Mouse (Mus musculus) testis, adult 2 months (tissue): ENCODE measurements around the gene Atp6v1e2. TPM values are rescaled to one million over a fixed set of nuclear protein-coding genes. Genes with fewer than 3 reads are reported as not detected.

Experiments
- H3K27ac ChIP-seq: fragments of 200-500 bp; 2 replicates; pipeline ENCODE4 v1.5.1; 2012; ENCODE audit warnings: low read depth, low read length; ENCODE audit not compliant: control insufficient read depth, insufficient read depth
- H3K27me3 ChIP-seq: fragments of 200-500 bp; 2 replicates; pipeline ENCODE4 v1.6.1; 2012; ENCODE audit warnings: mild to moderate bottlenecking, low read length, moderate library complexity; ENCODE audit not compliant: control insufficient read depth, insufficient read depth
- H3K36me3 ChIP-seq: fragments of 200-500 bp; 2 replicates; pipeline ENCODE4 v1.6.1; 2012; ENCODE audit warnings: mild to moderate bottlenecking, low read length; ENCODE audit not compliant: control insufficient read depth, insufficient read depth
- H3K4me1 ChIP-seq: fragments of 200-500 bp; 2 replicates; pipeline ENCODE4 v1.6.1; 2012; ENCODE audit warnings: low read length; ENCODE audit not compliant: control insufficient read depth, insufficient read depth
- H3K4me3 ChIP-seq: fragments of 200-500 bp; 2 replicates; pipeline ENCODE4 v1.5.1; 2012; ENCODE audit warnings: low read depth, mild to moderate bottlenecking, low read length, moderate library complexity, mixed read lengths; ENCODE audit not compliant: control insufficient read depth
- CTCF ChIP-seq: fragments of 200-500 bp; IDR thresholded peaks from 2 replicates; pipeline ENCODE4 v1.5.1; 2012; ENCODE audit warnings: low read depth, mild to moderate bottlenecking, inconsistent platforms, low read length, moderate library complexity; ENCODE audit not compliant: control insufficient read depth, insufficient read depth, insufficient replicate concordance
- POLR2A ChIP-seq: fragments of 200-500 bp; IDR thresholded peaks from 2 replicates; pipeline ENCODE4 v1.6.1; 2012; ENCODE audit warnings: low read depth, mild to moderate bottlenecking, inconsistent platforms, low read length, moderate library complexity; ENCODE audit not compliant: control insufficient read depth
- polyA plus RNA-seq: library from polyadenylated mRNA; depleted of rRNA; stranded (reverse); fragments of >200 nt; gene quantifications from 2 replicates; pipeline ENCODE4 v1.2.3, GENCODE M21; 2012; rRNA removed

Atp6v1e2 gene
- polyA plus RNA-seq, 1 experiment = 178 TPM

DNA sequence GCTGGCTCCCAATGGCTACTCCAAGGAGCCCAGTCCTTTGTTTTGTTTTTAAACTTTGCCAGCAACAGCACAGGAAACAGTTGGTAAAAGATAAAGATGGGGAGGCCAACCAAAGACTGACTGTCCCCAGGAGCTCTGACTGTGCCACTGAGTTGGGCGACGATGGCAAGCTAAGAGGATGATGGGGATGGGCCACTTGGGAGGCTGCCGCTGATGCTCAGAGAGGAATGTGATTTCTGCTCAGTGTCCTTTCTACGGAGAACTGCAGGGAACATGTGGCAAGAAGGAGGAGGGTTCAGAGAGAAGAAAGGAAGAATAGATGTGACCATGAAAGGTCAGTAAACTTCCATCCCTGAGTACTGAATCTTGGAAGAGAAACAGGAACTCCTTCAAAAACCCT, 52.5 kb downstream of the Atp6v1e2 start:
- Histone ChIP-seq H3K4me1 (no peaks in the 10 kb centered on the region), H3K27me3 (no peaks in the 10 kb centered on the region), H3K27ac (no peak overlapping the region), H3K4me3 (no peak overlapping the region), H3K36me3 (no peaks in the 10 kb centered on the region)
- TF ChIP-seq POLR2A (no peak), CTCF (no peak)

Other genes starting within 250 kb of the Atp6v1e2 start
- 11.7 and 15.9 TPM in 2 replicates for gene Epas1, start 194.2 kb downstream of the Atp6v1e2 start, polyA plus RNA-seq
- 1,060 and 1,176 TPM in 2 replicates for gene Tmem247, start 30.5 kb downstream of the Atp6v1e2 start, polyA plus RNA-seq
- gene Rhoq, start 15.2 kb upstream of the Atp6v1e2 start, polyA plus RNA-seq = 1.1 and 2.4 TPM in 2 replicates
- gene Pigf, start 77.5 kb upstream of the Atp6v1e2 start, polyA plus RNA-seq = 86.0 and 112 TPM in 2 replicates
- 39.2 and 58.9 TPM in 2 replicates for gene Cript, start 77.7 kb upstream of the Atp6v1e2 start, polyA plus RNA-seq
- gene Socs5, start 159.8 kb upstream of the Atp6v1e2 start, polyA plus RNA-seq = 6.4 and 6.9 TPM in 2 replicates